17 mouse cellular contexts compared by ENCODE assay signal in genomic region chr16:7088601-7089430, GRCm38 (mm10).
DNase-seq lines count a peak whose midpoint lies in the region; ATAC-seq lines count a peak whose summit lies in the region.
"Had no signal": no experiment of that assay in that cellular context is flagged by ENCODE, and none has a peak within 500 bp of the region (broad histone marks: within the 10 kb centered on the region; RNA-seq: fewer than 3 reads in every experiment).

No protein-coding gene starts in this region.

- H3K4me2 ChIP-seq in forebrain, embryonic 14.5 days (ENCODE audit: low read length), result no peak overlapping the region
- H3K4me2 ChIP-seq in forebrain, embryonic 11.5 days (ENCODE audit: low read depth, low read length, severe bottlenecking), result no peak overlapping the region
- no peak overlapping the region for H3K4me2 ChIP-seq in kidney, embryonic 14.5 days (replicated peaks; ENCODE audit: low read depth, low read length)
- H3K4me2 ChIP-seq: embryonic facial prominence, embryonic 13.5 days; hindbrain, embryonic 15.5 days; liver, embryonic 13.5 days had no signal

- H3K27me3 ChIP-seq in forebrain, embryonic 14.5 days (replicated peaks; ENCODE audit: control insufficient read depth, insufficient read depth, low read length), result no peaks in the 10 kb centered on the region
- no peaks in the 10 kb centered on the region for H3K27me3 ChIP-seq in forebrain, embryonic 11.5 days (ENCODE audit: control insufficient read depth, insufficient read depth, low read length)
- no peaks in the 10 kb centered on the region for H3K27me3 ChIP-seq in kidney, embryonic 14.5 days (ENCODE audit: control insufficient read depth, insufficient read depth, low read length)
- H3K27me3 ChIP-seq: embryonic facial prominence, embryonic 13.5 days; hindbrain, embryonic 15.5 days; liver, embryonic 13.5 days had no signal

- peak; percentile 20 for DNase-seq in forebrain, embryonic 14.5 days (ENCODE audit: low spot score)
- DNase-seq in forebrain, embryonic 11.5 days (ENCODE audit: low spot score), result no peak
- DNase-seq in kidney, postnatal 25 days, result no peak
- DNase-seq in lung, adult 18-20 months, result peak; percentile 11 to 27
- no peak for DNase-seq in lung, postnatal 10 days
- DNase-seq in skeletal muscle tissue, adult 2 months (ENCODE audit: low read depth, low spot score), result peak; percentile 74
- no peak for DNase-seq in adrenal gland, postnatal 10 days
- DNase-seq: adrenal gland, adult 2 months; layer of hippocampus, postnatal 36 days; liver, embryonic 13.5 days; thymus, adult 18-20 months had no signal

- peaks cover 3% of the 10 kb centered on the region; the same call in 1 of the 2 replicates for H3K4me1 ChIP-seq in forebrain, embryonic 14.5 days (ENCODE audit: control insufficient read depth, insufficient read depth, low read length)
- no peaks in the 10 kb centered on the region for H3K4me1 ChIP-seq in forebrain, embryonic 11.5 days (replicated peaks; ENCODE audit: control insufficient read depth, insufficient read depth, low read length)
- no peaks in the 10 kb centered on the region for H3K4me1 ChIP-seq in kidney, embryonic 14.5 days (ENCODE audit: control insufficient read depth, insufficient read depth, low read length)
- H3K4me1 ChIP-seq: embryonic facial prominence, embryonic 13.5 days; forebrain, embryonic 10.5 days; hindbrain, embryonic 15.5 days; liver, embryonic 13.5 days had no signal

- no peak for ATAC-seq in forebrain, embryonic 14.5 days
- no peak for ATAC-seq in forebrain, embryonic 11.5 days (replicated peaks; ENCODE audit: low FRiP score)
- peak; percentile 57; the same call in 1 of the 2 replicates for ATAC-seq in kidney, embryonic 14.5 days (ENCODE audit: low FRiP score, low TSS enrichment)
- ATAC-seq: intestine, embryonic 16.5 days; midbrain, embryonic 16.5 days had no signal

- no peak overlapping the region for H3K4me3 ChIP-seq in forebrain, embryonic 14.5 days (ENCODE audit: low read depth, low read length)
- H3K4me3 ChIP-seq in forebrain, embryonic 11.5 days (ENCODE audit: low read depth, low read length), result no peak overlapping the region
- no peak overlapping the region for H3K4me3 ChIP-seq in kidney, embryonic 14.5 days (ENCODE audit: low read length)
- H3K4me3 ChIP-seq: embryonic facial prominence, embryonic 13.5 days; forebrain, embryonic 10.5 days; hindbrain, embryonic 15.5 days; liver, embryonic 13.5 days had no signal

- no peak overlapping the region for H3K9ac ChIP-seq in forebrain, embryonic 14.5 days (ENCODE audit: low read length)
- H3K9ac ChIP-seq in forebrain, embryonic 11.5 days (ENCODE audit: low read length), result no peak overlapping the region
- H3K9ac ChIP-seq in kidney, embryonic 14.5 days (ENCODE audit: low read depth, low read length), result no peak overlapping the region
- H3K9ac ChIP-seq: embryonic facial prominence, embryonic 13.5 days; hindbrain, embryonic 15.5 days; liver, embryonic 13.5 days had no signal

- H3K9me3 ChIP-seq in forebrain, embryonic 14.5 days (replicated peaks; ENCODE audit: control insufficient read depth, low read length), result no peaks in the 10 kb centered on the region
- no peaks in the 10 kb centered on the region for H3K9me3 ChIP-seq in forebrain, embryonic 11.5 days (ENCODE audit: control insufficient read depth, low read length)
- no peaks in the 10 kb centered on the region for H3K9me3 ChIP-seq in kidney, embryonic 14.5 days (ENCODE audit: control insufficient read depth, low read length)
- H3K9me3 ChIP-seq: embryonic facial prominence, embryonic 13.5 days; forebrain, embryonic 10.5 days; hindbrain, embryonic 15.5 days; liver, embryonic 13.5 days had no signal

- WGBS in forebrain, embryonic 14.5 days, result 71% methylated on average over 10 of the region's 10 CpGs
- 88% methylated on average over 10 of the region's 10 CpGs for WGBS in forebrain, embryonic 11.5 days
- 45% methylated on average over 10 of the region's 10 CpGs for WGBS in kidney, embryonic 14.5 days

- H3K27ac ChIP-seq in forebrain, embryonic 14.5 days (ENCODE audit: low read depth, low read length), result no peak overlapping the region
- H3K27ac ChIP-seq in forebrain, embryonic 11.5 days (ENCODE audit: low read depth, low read length), result no peak overlapping the region
- no peak overlapping the region for H3K27ac ChIP-seq in kidney, embryonic 14.5 days (ENCODE audit: low read depth, low read length)
- H3K27ac ChIP-seq: embryonic facial prominence, embryonic 13.5 days; forebrain, embryonic 10.5 days; hindbrain, embryonic 15.5 days; liver, embryonic 13.5 days had no signal

- H3K36me3 ChIP-seq in forebrain, embryonic 14.5 days (ENCODE audit: control insufficient read depth, insufficient read depth, low read length), result no peaks in the 10 kb centered on the region
- no peaks in the 10 kb centered on the region for H3K36me3 ChIP-seq in forebrain, embryonic 11.5 days (ENCODE audit: control insufficient read depth, insufficient read depth, low read length)
- no peaks in the 10 kb centered on the region for H3K36me3 ChIP-seq in kidney, embryonic 14.5 days (ENCODE audit: control insufficient read depth, insufficient read depth, low read length)
- H3K36me3 ChIP-seq: embryonic facial prominence, embryonic 13.5 days; forebrain, embryonic 10.5 days; hindbrain, embryonic 15.5 days; liver, embryonic 13.5 days had no signal

Comparison
In these comparisons a context has a peak if more than half of its experiments do, and no peak if none do; other contexts are left out.
1. DNase-seq: peak in forebrain, embryonic 14.5 days (single experiment), lung, adult 18-20 months (2 of 2) and skeletal muscle tissue, adult 2 months (single experiment); none in forebrain, embryonic 11.5 days (single experiment), kidney, postnatal 25 days (0 of 2), lung, postnatal 10 days (single experiment) and adrenal gland, postnatal 10 days (single experiment).